Mouse (Mus musculus) midbrain, embryonic 13.5 days (tissue): ENCODE results near the gene Enthd1. TPM values are rescaled to one million over a fixed set of nuclear protein-coding genes. Genes with fewer than 3 reads are reported as not detected.

Source experiments
- ATAC-seq: fragments of 200-750 bp; cut with Nextera tagmentation; 2 replicates; pipeline ENCODE4 v1.8.0; 2017; ENCODE audit warnings: mild to moderate bottlenecking, moderate TSS enrichment, moderate library complexity
- H3K27ac ChIP-seq: fragments of 300-500 bp; sonication (generic); 2 replicates; pipeline ENCODE4 v1.5.1; 2015; ENCODE audit warnings: inconsistent platforms, mild to moderate bottlenecking, moderate library complexity
- H3K27me3 ChIP-seq: fragments of 300-500 bp; sonication (generic); 2 replicates; pipeline ENCODE4 v1.6.1; 2015; ENCODE audit warnings: mild to moderate bottlenecking, inconsistent platforms
- H3K36me3 ChIP-seq: fragments of 300-500 bp; sonication (generic); 2 replicates; pipeline ENCODE4 v1.6.1; 2015; ENCODE audit warnings: mild to moderate bottlenecking, inconsistent platforms
- H3K4me1 ChIP-seq: fragments of 300-500 bp; sonication (generic); replicated peaks from 2 replicates; pipeline ENCODE4 v1.6.1; 2015; ENCODE audit warnings: inconsistent platforms
- H3K4me2 ChIP-seq: fragments of 300-500 bp; sonication (generic); replicated peaks from 2 replicates; pipeline ENCODE4 v1.6.1; 2015; ENCODE audit warnings: moderate library complexity, mild to moderate bottlenecking, inconsistent platforms
- H3K4me3 ChIP-seq: fragments of 300-500 bp; sonication (generic); replicated peaks from 2 replicates; pipeline ENCODE4 v1.5.1; 2015; ENCODE audit warnings: mild to moderate bottlenecking, inconsistent platforms
- H3K9ac ChIP-seq: fragments of 300-500 bp; sonication (generic); replicated peaks from 2 replicates; pipeline ENCODE4 v1.6.1; 2015; ENCODE audit warnings: mild to moderate bottlenecking, inconsistent platforms
- H3K9me3 ChIP-seq: fragments of 300-500 bp; sonication (generic); 2 replicates; pipeline ENCODE4 v1.6.1; 2016; ENCODE audit warnings: mild to moderate bottlenecking, inconsistent platforms
- WGBS: fragments of 180-500 bp; shearing (Covaris S2); methylation state at CpG from one replicate; pipeline ENCODE4 v1.1.7; 2015; 5-methylcytosine and 5-hydroxymethylcytosine counted together
- polyA plus RNA-seq: library from polyadenylated mRNA; unstranded; fragments of >200 nt; fragmentation: Nextera tagmentation; extraction: Ambion mirVana; gene quantifications from 2 replicates; pipeline ENCODE4 v1.2.1, GENCODE M21; 2015

Enthd1 gene
- polyA plus RNA-seq, 1 experiment from 2014 or later, result not detected

- ATAC-seq, result no peak
- WGBS, result 72% methylated on average over 4 of the region's 4 CpGs
- Histone ChIP-seq H3K4me3 (no peak overlapping the region), H3K9me3 (no peaks in the 10 kb centered on the region), H3K9ac (no peak overlapping the region), H3K27me3 (no peaks in the 10 kb centered on the region), H3K4me1 (peaks cover 8% of the 10 kb centered on the region; the same call in 1 of the 2 replicates), H3K4me2 (no peak overlapping the region), H3K27ac (no peak overlapping the region), H3K36me3 (no peaks in the 10 kb centered on the region)
Measured at GRCm38 (mm10) chr15:80557745-80558144, 7.2 kb downstream of the Enthd1 start.

GRCm38 (mm10) chr15:80556021-80556420 lies 8.9 kb downstream of the Enthd1 start:
- no peak overlapping the region for H3K9ac ChIP-seq
- no peak for ATAC-seq
- WGBS, result 82% methylated on average over 2 of the region's 2 CpGs

GRCm38 (mm10) chr15:80554860-80555822 lies 9.8 kb downstream of the Enthd1 start:
- Histone ChIP-seq H3K4me1 (no peaks in the 10 kb centered on the region), H3K9ac (no peak overlapping the region), H3K27me3 (no peaks in the 10 kb centered on the region), H3K9me3 (no peaks in the 10 kb centered on the region), H3K36me3 (no peaks in the 10 kb centered on the region), H3K27ac (no peak overlapping the region), H3K4me3 (no peak overlapping the region), H3K4me2 (no peak overlapping the region)
- WGBS, result 95% methylated on average over 6 of the region's 6 CpGs
- ATAC-seq, result no peak

More at GRCm38 (mm10) chr15:80556021-80556420, 8.9 kb downstream of the Enthd1 start:
- no peaks in the 10 kb centered on the region for H3K9me3 ChIP-seq
- H3K36me3 ChIP-seq, result no peaks in the 10 kb centered on the region
- no peak overlapping the region for H3K4me2 ChIP-seq
- peaks cover 4% of the 10 kb centered on the region; the same call in 1 of the 2 replicates for H3K4me1 ChIP-seq
- no peak overlapping the region for H3K4me3 ChIP-seq
- no peaks in the 10 kb centered on the region for H3K27me3 ChIP-seq
- no peak overlapping the region for H3K27ac ChIP-seq

GRCm38 (mm10) chr15:80545430-80545829 lies 19.5 kb downstream of the Enthd1 start:
- Histone ChIP-seq H3K9ac (no peak overlapping the region), H3K4me1 (no peaks in the 10 kb centered on the region), H3K36me3 (no peaks in the 10 kb centered on the region), H3K9me3 (no peaks in the 10 kb centered on the region), H3K4me3 (no peak overlapping the region), H3K27me3 (no peaks in the 10 kb centered on the region), H3K27ac (no peak overlapping the region), H3K4me2 (no peak overlapping the region)
- no peak for ATAC-seq
- 76% methylated on average over 6 of the region's 6 CpGs for WGBS

GRCm38 (mm10) chr15:80544115-80544514 lies 20.8 kb downstream of the Enthd1 start:
- Histone ChIP-seq H3K4me2 (no peak overlapping the region), H3K27ac (no peak overlapping the region), H3K4me1 (no peaks in the 10 kb centered on the region), H3K9me3 (no peaks in the 10 kb centered on the region), H3K4me3 (no peak overlapping the region), H3K36me3 (no peaks in the 10 kb centered on the region), H3K27me3 (no peaks in the 10 kb centered on the region), H3K9ac (no peak overlapping the region)
- no peak for ATAC-seq
- 73% methylated on average over 3 of the region's 3 CpGs for WGBS

- H3K27me3 ChIP-seq, result no peaks in the 10 kb centered on the region
- no peak for ATAC-seq
- no peaks in the 10 kb centered on the region for H3K4me1 ChIP-seq
- 85% methylated on average over 7 of the region's 7 CpGs for WGBS
- H3K9ac ChIP-seq, result no peak overlapping the region
- H3K4me3 ChIP-seq, result no peak overlapping the region
- no peak overlapping the region for H3K27ac ChIP-seq
- no peaks in the 10 kb centered on the region for H3K36me3 ChIP-seq
- no peak overlapping the region for H3K4me2 ChIP-seq
- H3K9me3 ChIP-seq, result no peaks in the 10 kb centered on the region
Measured at GRCm38 (mm10) chr15:80538671-80539340, 26.1 kb downstream of the Enthd1 start.

- Histone ChIP-seq H3K4me3 (no peak overlapping the region), H3K4me1 (no peaks in the 10 kb centered on the region), H3K9me3 (no peaks in the 10 kb centered on the region), H3K27me3 (no peaks in the 10 kb centered on the region), H3K36me3 (no peaks in the 10 kb centered on the region), H3K9ac (no peak overlapping the region), H3K27ac (no peak overlapping the region), H3K4me2 (no peak overlapping the region)
- ATAC-seq, result no peak
- WGBS, result 97% methylated on average over 2 of the region's 2 CpGs
Measured at GRCm38 (mm10) chr15:80538075-80538474, 26.9 kb downstream of the Enthd1 start.

GRCm38 (mm10) chr15:80536051-80536450 lies 28.9 kb downstream of the Enthd1 start:
- Histone ChIP-seq H3K36me3 (no peaks in the 10 kb centered on the region), H3K27ac (no peak overlapping the region), H3K4me2 (no peak overlapping the region), H3K9ac (no peak overlapping the region), H3K4me3 (no peak overlapping the region), H3K4me1 (no peaks in the 10 kb centered on the region), H3K9me3 (no peaks in the 10 kb centered on the region), H3K27me3 (no peaks in the 10 kb centered on the region)
- 72% methylated on average over 2 of the region's 2 CpGs for WGBS
- no peak for ATAC-seq

DNA sequence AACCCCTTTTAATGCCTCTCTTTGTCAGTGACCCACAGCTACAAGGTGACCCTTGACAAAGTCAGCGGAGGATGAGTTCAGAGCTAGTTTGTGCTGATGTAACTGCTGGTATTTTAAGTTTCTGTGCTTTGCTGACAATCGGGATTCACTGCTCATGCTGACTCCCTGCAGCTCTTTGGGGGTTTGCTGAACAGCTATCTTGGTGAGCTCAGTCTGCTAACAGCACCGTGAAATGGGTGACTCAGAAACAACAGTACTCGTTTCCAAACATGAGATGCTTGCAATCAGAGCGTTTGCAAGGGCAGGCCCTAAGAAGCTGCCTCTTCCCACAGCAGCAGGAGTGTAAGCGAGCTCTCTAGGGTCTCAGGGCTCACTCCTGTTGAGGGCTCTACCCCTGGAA lies 31.7 kb downstream of the Enthd1 start:
- peaks cover 12% of the 10 kb centered on the region for H3K4me1 ChIP-seq
- no peak overlapping the region for H3K27ac ChIP-seq
- H3K4me2 ChIP-seq, result no peak overlapping the region
- H3K4me3 ChIP-seq, result no peak overlapping the region
- ATAC-seq, result no peak
- no peaks in the 10 kb centered on the region for H3K9me3 ChIP-seq
- no peaks in the 10 kb centered on the region for H3K36me3 ChIP-seq
- no peaks in the 10 kb centered on the region for H3K27me3 ChIP-seq
- WGBS, result 59% methylated on average over 6 of the region's 6 CpGs
- no peak overlapping the region for H3K9ac ChIP-seq

DNA sequence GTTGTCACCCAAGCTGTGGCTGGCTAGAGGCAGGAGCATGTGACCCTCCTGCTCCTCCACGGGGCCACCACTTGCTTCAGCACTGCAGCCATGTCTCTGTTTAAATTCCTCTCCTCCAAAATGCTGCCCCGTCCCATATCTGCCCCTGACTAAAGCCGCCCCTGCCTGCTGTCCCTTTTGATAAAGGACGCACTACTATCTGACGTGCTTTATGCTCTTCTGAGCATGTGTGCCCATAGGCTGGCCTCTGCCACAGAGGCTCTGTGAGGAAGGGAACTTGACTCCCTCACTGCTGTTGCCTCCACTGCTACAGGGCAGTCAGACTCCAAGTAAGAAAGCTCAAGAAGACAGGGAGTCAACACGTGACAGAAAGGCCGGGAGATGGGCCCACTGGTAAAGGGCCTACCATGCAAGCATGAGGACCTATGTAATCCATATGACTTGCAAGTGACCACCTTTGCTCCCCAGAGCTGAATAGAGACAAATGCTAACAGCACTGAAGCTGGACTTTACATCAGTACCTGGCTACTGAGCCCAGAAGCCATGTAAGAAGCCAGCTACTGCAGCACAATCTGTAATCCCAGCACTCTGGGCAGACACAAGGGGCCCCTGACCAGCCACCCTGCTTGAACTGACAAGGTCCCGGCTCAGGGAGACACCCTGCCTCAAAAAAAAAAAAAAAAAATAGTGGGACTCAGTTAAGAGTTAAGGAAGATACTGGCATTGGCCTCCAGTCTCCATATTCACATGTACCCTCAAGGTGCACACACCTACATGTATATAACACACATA lies 32.5 kb downstream of the Enthd1 start:
- Histone ChIP-seq H3K9ac (no peak overlapping the region), H3K4me2 (no peak overlapping the region), H3K9me3 (no peaks in the 10 kb centered on the region), H3K4me3 (no peak overlapping the region), H3K27me3 (no peaks in the 10 kb centered on the region), H3K27ac (no peak overlapping the region), H3K36me3 (no peaks in the 10 kb centered on the region), H3K4me1 (peaks cover 12% of the 10 kb centered on the region)
- WGBS, result 86% methylated on average over 8 of the region's 8 CpGs
- ATAC-seq, result no peak

- WGBS, result 76% methylated on average over 9 of the region's 9 CpGs
- Histone ChIP-seq H3K4me2 (no peak overlapping the region), H3K9me3 (no peaks in the 10 kb centered on the region), H3K27me3 (no peaks in the 10 kb centered on the region), H3K4me1 (peaks cover 12% of the 10 kb centered on the region), H3K36me3 (no peaks in the 10 kb centered on the region), H3K4me3 (no peak overlapping the region), H3K9ac (no peak overlapping the region), H3K27ac (no peak overlapping the region)
- ATAC-seq, result no peak
Measured at GRCm38 (mm10) chr15:80531026-80531425, 33.9 kb downstream of the Enthd1 start.
